Mouse (Mus musculus) liver, adult (tissue): ENCODE measurements around the gene Nf2.

Experiments used
- GATA4 ChIP-seq: IDR thresholded peaks from 2 replicates; pipeline ENCODE4 v1.6.1; 2014; ENCODE audit warnings: mild to moderate bottlenecking, low read length; ENCODE audit not compliant: insufficient replicate concordance

Nf2 gene

GRCm38 (mm10) chr11:4780927-4781326 is 68.4 kb downstream of the Nf2 start:
- TF ChIP-seq GATA4, result no peak

- TF ChIP-seq GATA4, result no peak
Measured at GRCm38 (mm10) chr11:4772925-4773324, 76.4 kb downstream of the Nf2 start.

- TF ChIP-seq GATA4, result no peak
Measured at GRCm38 (mm10) chr11:4771756-4772155, 77.6 kb downstream of the Nf2 start.

GRCm38 (mm10) chr11:4769881-4770280 is 79.5 kb downstream of the Nf2 start:
- TF ChIP-seq GATA4, result no peak

GRCm38 (mm10) chr11:4769293-4769692 is 80.0 kb downstream of the Nf2 start:
- no peak for TF ChIP-seq GATA4

GRCm38 (mm10) chr11:4768399-4768798 is 80.9 kb downstream of the Nf2 start:
- no peak for TF ChIP-seq GATA4

- TF ChIP-seq GATA4, result no peak
Measured at GRCm38 (mm10) chr11:4764476-4764875, 84.9 kb downstream of the Nf2 start.

GRCm38 (mm10) chr11:4763631-4764030 is 85.7 kb downstream of the Nf2 start:
- TF ChIP-seq GATA4, result no peak

- no peak for TF ChIP-seq GATA4
Measured at GRCm38 (mm10) chr11:4762511-4762910, 86.8 kb downstream of the Nf2 start.

GRCm38 (mm10) chr11:4761991-4762390 is 87.3 kb downstream of the Nf2 start:
- no peak for TF ChIP-seq GATA4

- no peak for TF ChIP-seq GATA4
Measured at GRCm38 (mm10) chr11:4760438-4760837, 88.9 kb downstream of the Nf2 start.

GRCm38 (mm10) chr11:4757789-4758158 is 91.6 kb downstream of the Nf2 start:
- TF ChIP-seq GATA4, result no peak

- TF ChIP-seq GATA4, result no peak
Measured at GRCm38 (mm10) chr11:4756984-4757788, 92.2 kb downstream of the Nf2 start.

GRCm38 (mm10) chr11:4756460-4756859 is 92.9 kb downstream of the Nf2 start:
- no peak for TF ChIP-seq GATA4

- no peak for TF ChIP-seq GATA4
Measured at GRCm38 (mm10) chr11:4754867-4755266, 94.5 kb downstream of the Nf2 start.

GRCm38 (mm10) chr11:4754036-4754435 is 95.3 kb downstream of the Nf2 start:
- no peak for TF ChIP-seq GATA4

- TF ChIP-seq GATA4, result no peak
Measured at GRCm38 (mm10) chr11:4752836-4753235, 96.5 kb downstream of the Nf2 start.
